Mouse (Mus musculus): ENCODE measurements around the gene Ush2a. TPM values are rescaled to one million over a fixed set of nuclear protein-coding genes. Genes with fewer than 3 reads are reported as not detected.

Gene Ush2a
- polyA plus RNA-seq, 1 experiment from 2014 or later = 0.01 TPM

GRCm38 (mm10) chr1:188576246-188576747, 314.5 kb downstream of the Ush2a start:
- Histone ChIP-seq H3K4me2 (replicated peaks; ENCODE audit: low read depth) (no peak overlapping the region), H3K4me1 (replicated peaks; ENCODE audit: control insufficient read depth, insufficient read depth, low read length) (no peaks in the 10 kb centered on the region), H3K4me3 (ENCODE audit: low read depth, low read length) (no peak overlapping the region), H3K36me3 (ENCODE audit: control insufficient read depth, insufficient read depth) (no peaks in the 10 kb centered on the region), H3K9ac (ENCODE audit: low read depth, low read length) (no peak overlapping the region), H3K27ac (ENCODE audit: low read depth, low read length) (no peak overlapping the region), H3K27me3 (replicated peaks; ENCODE audit: control insufficient read depth, insufficient read depth, low read length) (no peaks in the 10 kb centered on the region), H3K9me3 (ENCODE audit: control insufficient read depth) (no peaks in the 10 kb centered on the region)
- no peak for TF ChIP-seq CTCF (IDR thresholded peaks at IDR 0.05; ENCODE audit: low read depth)
- WGBS = 85% methylated on average over 8 of the region's 8 CpGs
- no peak for ATAC-seq

GRCm38 (mm10) chr1:188577376-188577775, 315.6 kb downstream of the Ush2a start:
- no peaks in the 10 kb centered on the region for H3K36me3 ChIP-seq (ENCODE audit: control insufficient read depth, insufficient read depth)
- no peak overlapping the region for H3K9ac ChIP-seq (ENCODE audit: low read depth, low read length)
- H3K27ac ChIP-seq (ENCODE audit: low read depth, low read length) = no peak overlapping the region
- no peaks in the 10 kb centered on the region for H3K9me3 ChIP-seq (ENCODE audit: control insufficient read depth)
- no peak for TF ChIP-seq CTCF (IDR thresholded peaks at IDR 0.05; ENCODE audit: low read depth)
- no peak for ATAC-seq
- no peaks in the 10 kb centered on the region for H3K4me1 ChIP-seq (replicated peaks; ENCODE audit: control insufficient read depth, insufficient read depth, low read length)
- H3K27me3 ChIP-seq (replicated peaks; ENCODE audit: control insufficient read depth, insufficient read depth, low read length) = no peaks in the 10 kb centered on the region
- WGBS = 93% methylated on average over 4 of the region's 4 CpGs
- no peak overlapping the region for H3K4me3 ChIP-seq (ENCODE audit: low read depth, low read length)
- no peak overlapping the region for H3K4me2 ChIP-seq (replicated peaks; ENCODE audit: low read depth)

- no peaks in the 10 kb centered on the region for H3K27me3 ChIP-seq (replicated peaks; ENCODE audit: control insufficient read depth, insufficient read depth, low read length)
- no peaks in the 10 kb centered on the region for H3K4me1 ChIP-seq (replicated peaks; ENCODE audit: control insufficient read depth, insufficient read depth, low read length)
- no peaks in the 10 kb centered on the region for H3K36me3 ChIP-seq (ENCODE audit: control insufficient read depth, insufficient read depth)
- no peaks in the 10 kb centered on the region for H3K9me3 ChIP-seq (ENCODE audit: control insufficient read depth)
- WGBS = 54% methylated on average over 4 of the region's 4 CpGs
- no peak for ATAC-seq
- H3K27ac ChIP-seq (ENCODE audit: low read depth, low read length) = no peak overlapping the region
- no peak overlapping the region for H3K4me2 ChIP-seq (replicated peaks; ENCODE audit: low read depth)
- H3K9ac ChIP-seq (ENCODE audit: low read depth, low read length) = no peak overlapping the region
- H3K4me3 ChIP-seq (ENCODE audit: low read depth, low read length) = no peak overlapping the region
- no peak for TF ChIP-seq CTCF (IDR thresholded peaks at IDR 0.05; ENCODE audit: low read depth)
Measured at GRCm38 (mm10) chr1:188581136-188581535, 319.3 kb downstream of the Ush2a start.

- Histone ChIP-seq H3K27ac (ENCODE audit: low read depth, low read length) (no peak overlapping the region), H3K4me2 (replicated peaks; ENCODE audit: low read depth) (no peak overlapping the region), H3K9ac (ENCODE audit: low read depth, low read length) (no peak overlapping the region), H3K27me3 (replicated peaks; ENCODE audit: control insufficient read depth, insufficient read depth, low read length) (no peaks in the 10 kb centered on the region), H3K36me3 (ENCODE audit: control insufficient read depth, insufficient read depth) (no peaks in the 10 kb centered on the region), H3K9me3 (ENCODE audit: control insufficient read depth) (no peaks in the 10 kb centered on the region), H3K4me1 (replicated peaks; ENCODE audit: control insufficient read depth, insufficient read depth, low read length) (no peaks in the 10 kb centered on the region), H3K4me3 (ENCODE audit: low read depth, low read length) (no peak overlapping the region)
- WGBS = 66% methylated on average over 4 of the region's 4 CpGs
- ATAC-seq = no peak
- no peak for TF ChIP-seq CTCF (IDR thresholded peaks at IDR 0.05; ENCODE audit: low read depth)
Measured at GRCm38 (mm10) chr1:188595251-188595650, 333.4 kb downstream of the Ush2a start.

- Histone ChIP-seq H3K9ac (ENCODE audit: low read depth, low read length) (no peak overlapping the region), H3K9me3 (ENCODE audit: control insufficient read depth) (no peaks in the 10 kb centered on the region), H3K4me2 (replicated peaks; ENCODE audit: low read depth) (no peak overlapping the region), H3K4me3 (ENCODE audit: low read depth, low read length) (no peak overlapping the region), H3K4me1 (replicated peaks; ENCODE audit: control insufficient read depth, insufficient read depth, low read length) (no peaks in the 10 kb centered on the region), H3K27ac (ENCODE audit: low read depth, low read length) (no peak overlapping the region), H3K36me3 (ENCODE audit: control insufficient read depth, insufficient read depth) (no peaks in the 10 kb centered on the region), H3K27me3 (replicated peaks; ENCODE audit: control insufficient read depth, insufficient read depth, low read length) (no peaks in the 10 kb centered on the region)
- 90% methylated on average over 7 of the region's 7 CpGs for WGBS
- no peak for ATAC-seq
- peak; percentile 37 for TF ChIP-seq CTCF (IDR thresholded peaks at IDR 0.05; ENCODE audit: low read depth)
Measured at GRCm38 (mm10) chr1:188598052-188598451, 336.2 kb downstream of the Ush2a start.

GRCm38 (mm10) chr1:188599134-188599533, 337.3 kb downstream of the Ush2a start:
- no peak overlapping the region for H3K27ac ChIP-seq (ENCODE audit: low read depth, low read length)
- H3K4me2 ChIP-seq (replicated peaks; ENCODE audit: low read depth) = no peak overlapping the region
- ATAC-seq = no peak
- no peaks in the 10 kb centered on the region for H3K9me3 ChIP-seq (ENCODE audit: control insufficient read depth)
- no peak overlapping the region for H3K4me3 ChIP-seq (ENCODE audit: low read depth, low read length)
- TF ChIP-seq CTCF (IDR thresholded peaks at IDR 0.05; ENCODE audit: low read depth) = no peak
- 90% methylated on average over 8 of the region's 8 CpGs for WGBS
- no peaks in the 10 kb centered on the region for H3K4me1 ChIP-seq (replicated peaks; ENCODE audit: control insufficient read depth, insufficient read depth, low read length)
- H3K27me3 ChIP-seq (replicated peaks; ENCODE audit: control insufficient read depth, insufficient read depth, low read length) = no peaks in the 10 kb centered on the region
- no peaks in the 10 kb centered on the region for H3K36me3 ChIP-seq (ENCODE audit: control insufficient read depth, insufficient read depth)
- no peak overlapping the region for H3K9ac ChIP-seq (ENCODE audit: low read depth, low read length)

- Histone ChIP-seq H3K4me1 (replicated peaks; ENCODE audit: control insufficient read depth, insufficient read depth, low read length) (no peaks in the 10 kb centered on the region), H3K9ac (ENCODE audit: low read depth, low read length) (no peak overlapping the region), H3K27ac (ENCODE audit: low read depth, low read length) (no peak overlapping the region), H3K4me3 (ENCODE audit: low read depth, low read length) (no peak overlapping the region), H3K4me2 (replicated peaks; ENCODE audit: low read depth) (no peak overlapping the region), H3K9me3 (ENCODE audit: control insufficient read depth) (no peaks in the 10 kb centered on the region), H3K27me3 (replicated peaks; ENCODE audit: control insufficient read depth, insufficient read depth, low read length) (no peaks in the 10 kb centered on the region), H3K36me3 (ENCODE audit: control insufficient read depth, insufficient read depth) (no peaks in the 10 kb centered on the region)
- no peak for ATAC-seq
- no peak for TF ChIP-seq CTCF (IDR thresholded peaks at IDR 0.05; ENCODE audit: low read depth)
Measured at GRCm38 (mm10) chr1:188606450-188606849, 344.6 kb downstream of the Ush2a start.

Data from intestine, postnatal 0 days (tissue).